Mouse (Mus musculus) limb, embryonic 13.5 days (tissue): Measurements from ENCODE around the gene Slc22a13. TPM values are rescaled to one million over a fixed set of nuclear protein-coding genes. Genes with fewer than 3 reads are reported as not detected.

Source experiments
- ATAC-seq: fragments of 200-750 bp; cut with Nextera tagmentation; 2 replicates; pipeline ENCODE4 v1.8.0; 2017; ENCODE audit warnings: low read depth, moderate number of reproducible peaks, moderate TSS enrichment; ENCODE audit not compliant: low FRiP score
- H3K27ac ChIP-seq: fragments of 300-500 bp; sonication (generic); 2 replicates; pipeline ENCODE4 v1.5.1; 2015; ENCODE audit warnings: inconsistent platforms, mild to moderate bottlenecking, moderate library complexity
- H3K27me3 ChIP-seq: fragments of 300-500 bp; sonication (generic); 2 replicates; pipeline ENCODE4 v1.6.1; 2015; ENCODE audit warnings: mild to moderate bottlenecking, inconsistent platforms
- H3K36me3 ChIP-seq: fragments of 300-500 bp; sonication (generic); 2 replicates; pipeline ENCODE4 v1.6.1; 2015; ENCODE audit warnings: inconsistent platforms, mild to moderate bottlenecking, moderate library complexity
- H3K4me1 ChIP-seq: fragments of 300-500 bp; sonication (generic); 2 replicates; pipeline ENCODE4 v1.6.1; 2015; ENCODE audit warnings: inconsistent platforms
- H3K4me2 ChIP-seq: fragments of 300-500 bp; sonication (generic); replicated peaks from 2 replicates; pipeline ENCODE4 v1.6.1; 2015; ENCODE audit warnings: inconsistent platforms, mild to moderate bottlenecking, moderate library complexity
- H3K4me3 ChIP-seq: fragments of 300-500 bp; sonication (generic); 2 replicates; pipeline ENCODE4 v1.5.1; 2015; ENCODE audit warnings: moderate library complexity, mild to moderate bottlenecking, inconsistent platforms
- H3K9ac ChIP-seq: fragments of 300-500 bp; sonication (generic); 2 replicates; pipeline ENCODE4 v1.6.1; 2015; ENCODE audit warnings: mild to moderate bottlenecking, inconsistent platforms
- H3K9me3 ChIP-seq: fragments of 300-500 bp; sonication (generic); 2 replicates; pipeline ENCODE4 v1.6.1; 2016; ENCODE audit warnings: inconsistent platforms
- WGBS: fragments of 180-500 bp; shearing (Covaris S2); methylation state at CpG from one replicate; pipeline ENCODE4 v1.1.7; 2015; 5-methylcytosine and 5-hydroxymethylcytosine counted together
- polyA plus RNA-seq: library from polyadenylated mRNA; unstranded; fragments of >200 nt; fragmentation: Nextera tagmentation; extraction: Ambion mirVana; gene quantifications from 2 replicates; pipeline ENCODE4 v1.2.1, GENCODE M21; 2015

The Slc22a13 gene
- polyA plus RNA-seq, 1 experiment from 2014 or later = not detected

DNA sequence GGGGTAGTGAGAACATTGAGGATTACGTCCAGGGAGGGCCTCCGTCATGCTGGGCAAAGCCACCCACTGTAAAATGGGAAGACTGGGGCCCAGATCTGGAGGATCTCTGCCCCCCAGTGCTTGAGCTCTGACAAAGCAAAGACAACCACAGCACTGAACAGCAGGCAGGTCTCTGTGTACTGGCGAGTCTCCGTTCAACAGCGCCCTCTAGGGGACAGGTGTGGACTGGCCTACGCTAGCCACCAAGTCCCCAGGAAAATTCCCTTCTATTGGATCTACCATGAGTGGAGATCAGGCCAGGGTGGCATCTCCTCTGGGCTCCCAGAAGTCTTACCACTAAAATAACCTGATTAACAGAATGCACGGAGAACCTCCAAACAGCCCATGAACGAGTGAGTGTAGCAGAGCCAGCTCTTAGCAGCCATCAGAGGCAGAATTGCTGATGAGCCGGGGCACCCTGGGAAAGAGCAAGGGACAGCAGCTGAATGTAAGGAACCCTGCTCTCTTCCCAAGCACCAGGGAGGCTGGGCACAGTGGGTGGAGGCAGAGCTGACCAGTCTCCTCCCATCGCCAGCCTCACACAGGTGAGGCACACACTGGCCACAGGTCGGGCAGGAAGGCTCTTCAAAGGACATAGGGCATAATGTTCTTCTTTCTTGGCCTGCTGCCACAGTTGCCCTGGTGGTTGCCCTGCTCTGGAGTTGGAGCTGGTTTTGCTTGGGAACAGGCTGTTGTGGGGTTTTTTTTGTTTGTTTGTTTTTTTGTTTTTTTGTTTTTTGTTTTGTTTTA, 16.5 kb downstream of the Slc22a13 start:
- Histone ChIP-seq H3K4me2 (no peak overlapping the region), H3K27ac (no peak overlapping the region), H3K4me3 (no peak overlapping the region), H3K27me3 (no peaks in the 10 kb centered on the region), H3K9ac (no peak overlapping the region), H3K36me3 (no peaks in the 10 kb centered on the region), H3K4me1 (no peaks in the 10 kb centered on the region), H3K9me3 (no peaks in the 10 kb centered on the region)
- WGBS = 37% methylated on average over 11 of the region's 11 CpGs
- no peak for ATAC-seq

DNA sequence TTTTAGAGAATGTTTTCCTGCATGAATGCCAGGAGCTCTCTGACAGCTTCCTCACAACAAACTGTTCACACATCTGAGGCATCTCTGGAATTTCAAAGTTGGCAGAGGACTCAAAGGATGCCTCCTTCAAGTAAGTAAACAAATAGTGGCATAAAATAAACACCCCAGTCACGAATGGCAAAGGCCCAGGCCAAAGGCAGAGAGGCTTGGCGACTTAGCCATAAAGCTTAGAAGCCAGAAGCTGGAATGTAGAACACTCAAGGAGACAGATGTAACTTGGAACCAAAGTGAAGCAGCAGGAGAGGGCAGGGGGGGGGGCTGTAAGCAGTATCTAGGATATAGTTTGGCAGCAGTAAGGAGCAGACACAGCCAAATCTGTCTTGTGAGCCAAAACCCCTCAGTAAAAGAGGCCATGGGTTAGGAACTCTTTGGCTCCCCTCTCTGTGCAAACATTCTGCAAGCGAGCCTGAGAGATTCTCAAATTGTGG, 27.6 kb downstream of the Slc22a13 start:
- 26% methylated on average over 3 of the region's 3 CpGs for WGBS
- Histone ChIP-seq H3K4me1 (0 out of 2 replicates have a peak, but pooled peaks cover 6% of the 10 kb centered on the region), H3K4me2 (no peak overlapping the region), H3K4me3 (no peak overlapping the region), H3K36me3 (no peaks in the 10 kb centered on the region), H3K27ac (no peak overlapping the region), H3K27me3 (no peaks in the 10 kb centered on the region), H3K9ac (no peak overlapping the region), H3K9me3 (no peaks in the 10 kb centered on the region)
- ATAC-seq = no peak

DNA sequence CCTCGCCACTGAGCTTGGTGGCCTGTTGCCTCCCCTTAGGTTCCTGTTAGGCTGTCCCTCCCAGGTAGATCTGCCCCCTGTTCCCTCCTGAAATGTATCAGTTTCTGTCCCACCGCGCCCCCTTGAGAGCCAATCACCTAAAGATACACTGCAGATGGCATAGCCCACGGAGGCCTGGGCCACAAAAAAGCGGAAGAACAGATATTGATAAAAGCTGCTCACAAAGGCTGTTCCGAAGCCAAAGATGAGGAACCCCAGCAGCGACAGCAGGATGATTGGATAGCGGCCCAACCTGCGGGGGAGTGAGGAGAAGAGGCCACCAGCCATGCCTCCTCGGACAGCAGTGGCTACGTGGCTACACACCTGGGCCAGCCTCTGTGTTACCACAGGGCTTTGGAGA, 29.6 kb downstream of the Slc22a13 start:
- WGBS = 87% methylated on average over 11 of the region's 11 CpGs
- H3K4me1 ChIP-seq = 0 out of 2 replicates have a peak, but pooled peaks cover 6% of the 10 kb centered on the region
- H3K4me3 ChIP-seq = no peak overlapping the region
- H3K36me3 ChIP-seq = no peaks in the 10 kb centered on the region
- ATAC-seq = no peak
- H3K4me2 ChIP-seq = no peak overlapping the region
- H3K27ac ChIP-seq = no peak overlapping the region
- no peaks in the 10 kb centered on the region for H3K9me3 ChIP-seq
- no peak overlapping the region for H3K9ac ChIP-seq
- no peaks in the 10 kb centered on the region for H3K27me3 ChIP-seq

DNA sequence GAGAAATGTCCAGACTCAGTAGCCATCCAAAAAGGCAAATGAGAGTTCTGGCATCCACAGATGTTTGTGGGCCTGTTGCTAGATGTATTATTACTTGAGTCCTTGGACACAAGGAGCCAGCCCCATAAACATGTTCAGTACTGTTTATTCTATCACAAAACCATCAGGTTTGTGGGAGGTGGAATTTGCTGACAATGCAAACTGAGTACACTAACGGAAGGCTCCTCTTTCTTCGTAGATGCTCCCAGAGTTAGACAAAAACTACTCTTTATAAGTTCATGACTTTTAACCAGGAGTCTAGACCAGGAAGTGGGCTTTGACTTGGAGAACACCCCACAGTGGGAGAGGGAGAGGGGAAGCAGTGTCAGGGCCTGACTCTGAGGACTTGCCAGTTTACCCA, 41.3 kb downstream of the Slc22a13 start:
- Histone ChIP-seq H3K36me3 (no peaks in the 10 kb centered on the region), H3K4me3 (no peak overlapping the region), H3K9ac (no peak overlapping the region), H3K4me1 (no peaks in the 10 kb centered on the region), H3K27ac (no peak overlapping the region), H3K27me3 (no peaks in the 10 kb centered on the region), H3K9me3 (no peaks in the 10 kb centered on the region), H3K4me2 (no peak overlapping the region)
- 93% methylated on average over 2 of the region's 2 CpGs for WGBS
- no peak for ATAC-seq

DNA sequence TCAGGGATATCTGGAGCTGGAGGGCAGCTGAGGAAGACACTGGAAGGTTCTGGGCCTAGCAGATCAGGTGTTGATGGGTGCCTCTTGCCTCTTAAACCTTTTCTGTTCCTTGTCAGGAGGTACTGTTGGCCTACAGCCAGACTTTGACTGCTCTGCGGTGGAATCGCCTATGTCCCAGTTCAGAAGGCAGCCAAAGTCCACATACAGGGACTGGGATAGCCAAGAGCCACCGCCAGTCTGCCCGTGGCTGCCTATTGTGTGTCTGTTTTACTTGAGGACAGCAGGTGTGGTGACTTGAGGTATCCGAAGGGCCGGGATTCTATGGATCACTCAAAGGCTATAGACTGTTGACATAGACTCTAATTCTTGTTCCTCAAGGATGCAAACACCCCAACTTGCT, 43.4 kb downstream of the Slc22a13 start:
- Histone ChIP-seq H3K27me3 (no peaks in the 10 kb centered on the region), H3K27ac (no peak overlapping the region), H3K4me2 (no peak overlapping the region), H3K4me1 (no peaks in the 10 kb centered on the region), H3K9me3 (no peaks in the 10 kb centered on the region), H3K36me3 (no peaks in the 10 kb centered on the region), H3K4me3 (no peak overlapping the region), H3K9ac (no peak overlapping the region)
- WGBS = 93% methylated on average over 6 of the region's 6 CpGs
- no peak for ATAC-seq

DNA sequence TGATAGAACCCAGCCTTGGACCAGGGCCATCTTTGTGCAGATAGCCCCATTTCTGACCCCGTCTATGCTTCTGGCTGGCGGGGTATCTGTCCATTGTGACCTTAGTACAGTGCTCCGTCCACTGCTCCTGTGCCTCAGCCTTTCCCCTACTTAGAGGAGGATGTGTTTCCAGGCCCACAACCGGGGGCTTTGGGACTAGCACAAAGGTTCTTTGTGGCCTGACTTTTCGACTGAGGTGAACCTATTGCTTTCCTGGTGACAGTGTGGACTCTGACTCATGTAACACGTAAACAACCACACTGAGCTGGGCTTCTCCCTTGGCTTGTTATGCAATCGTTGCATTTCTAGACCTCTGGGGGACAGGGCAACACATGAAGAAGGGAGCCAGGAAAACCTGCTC, 44.2 kb downstream of the Slc22a13 start:
- 85% methylated on average over 7 of the region's 7 CpGs for WGBS
- Histone ChIP-seq H3K9ac (no peak overlapping the region), H3K9me3 (no peaks in the 10 kb centered on the region), H3K27me3 (no peaks in the 10 kb centered on the region), H3K4me1 (no peaks in the 10 kb centered on the region), H3K4me2 (no peak overlapping the region), H3K27ac (no peak overlapping the region), H3K36me3 (no peaks in the 10 kb centered on the region), H3K4me3 (no peak overlapping the region)
- ATAC-seq = no peak

DNA sequence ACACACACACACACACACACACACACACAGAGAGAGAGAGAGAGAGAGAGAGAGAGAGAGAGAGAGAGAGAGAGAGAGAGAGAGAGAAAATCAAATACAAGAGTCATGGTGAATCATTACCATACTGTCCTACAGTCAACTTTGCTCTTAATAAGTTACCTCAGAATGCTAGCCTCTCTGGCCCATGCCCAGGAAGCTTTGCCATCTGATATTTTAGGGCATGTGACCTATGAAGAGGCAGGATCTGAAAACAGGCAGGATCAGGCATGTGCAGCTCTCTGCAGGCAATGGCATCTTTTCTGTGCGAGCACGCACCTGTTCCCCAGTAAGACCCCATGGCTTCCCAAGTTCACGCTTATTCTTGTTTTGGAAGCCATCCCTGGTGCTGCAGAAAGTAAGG, 48.2 kb downstream of the Slc22a13 start:
- Histone ChIP-seq H3K9me3 (no peaks in the 10 kb centered on the region), H3K27me3 (peaks cover 24% of the 10 kb centered on the region), H3K4me2 (no peak overlapping the region), H3K4me1 (no peaks in the 10 kb centered on the region), H3K36me3 (no peaks in the 10 kb centered on the region), H3K9ac (no peak overlapping the region), H3K27ac (no peak overlapping the region), H3K4me3 (no peak overlapping the region)
- WGBS = 84% methylated on average over 3 of the region's 3 CpGs
- no peak for ATAC-seq

DNA sequence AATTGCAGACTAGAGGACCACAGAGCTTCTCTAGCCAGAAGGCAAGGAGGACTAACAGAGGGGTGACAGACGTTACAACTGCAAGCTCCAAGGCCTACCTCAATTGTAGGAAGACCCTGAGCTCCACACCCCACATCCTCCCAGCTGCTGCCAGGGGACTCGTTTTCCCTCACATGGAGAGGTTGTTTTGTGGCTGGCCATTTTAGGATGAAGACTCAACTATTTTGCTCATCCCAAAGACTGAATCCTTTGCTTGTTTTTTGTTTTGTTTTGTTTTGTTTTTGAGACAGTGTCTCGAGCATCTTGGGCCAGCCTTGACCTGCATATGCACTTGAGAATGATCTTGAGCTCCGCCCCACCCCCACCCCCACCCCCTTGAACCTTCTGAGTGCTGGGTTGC, 50.0 kb downstream of the Slc22a13 start, which contains the start of gene Gm47289:
Gene Gm47289, plus strand, starts transcription at position 301 of the 400 bp plus-strand sequence.
- ATAC-seq = no peak
- Histone ChIP-seq H3K27ac (no peak within 1 kb of the TSS), H3K4me3 (no peak within 1 kb of the TSS), H3K27me3 (peaks cover 37% of the 10 kb centered on the region), H3K4me2 (no peak within 1 kb of the TSS), H3K4me1 (no peaks in the 10 kb centered on the region), H3K9me3 (no peaks in the 10 kb centered on the region), H3K9ac (no peak within 1 kb of the TSS), H3K36me3 (no peaks in the 10 kb centered on the region)
- WGBS = 48% methylated on average over 4 of the region's 4 CpGs

DNA sequence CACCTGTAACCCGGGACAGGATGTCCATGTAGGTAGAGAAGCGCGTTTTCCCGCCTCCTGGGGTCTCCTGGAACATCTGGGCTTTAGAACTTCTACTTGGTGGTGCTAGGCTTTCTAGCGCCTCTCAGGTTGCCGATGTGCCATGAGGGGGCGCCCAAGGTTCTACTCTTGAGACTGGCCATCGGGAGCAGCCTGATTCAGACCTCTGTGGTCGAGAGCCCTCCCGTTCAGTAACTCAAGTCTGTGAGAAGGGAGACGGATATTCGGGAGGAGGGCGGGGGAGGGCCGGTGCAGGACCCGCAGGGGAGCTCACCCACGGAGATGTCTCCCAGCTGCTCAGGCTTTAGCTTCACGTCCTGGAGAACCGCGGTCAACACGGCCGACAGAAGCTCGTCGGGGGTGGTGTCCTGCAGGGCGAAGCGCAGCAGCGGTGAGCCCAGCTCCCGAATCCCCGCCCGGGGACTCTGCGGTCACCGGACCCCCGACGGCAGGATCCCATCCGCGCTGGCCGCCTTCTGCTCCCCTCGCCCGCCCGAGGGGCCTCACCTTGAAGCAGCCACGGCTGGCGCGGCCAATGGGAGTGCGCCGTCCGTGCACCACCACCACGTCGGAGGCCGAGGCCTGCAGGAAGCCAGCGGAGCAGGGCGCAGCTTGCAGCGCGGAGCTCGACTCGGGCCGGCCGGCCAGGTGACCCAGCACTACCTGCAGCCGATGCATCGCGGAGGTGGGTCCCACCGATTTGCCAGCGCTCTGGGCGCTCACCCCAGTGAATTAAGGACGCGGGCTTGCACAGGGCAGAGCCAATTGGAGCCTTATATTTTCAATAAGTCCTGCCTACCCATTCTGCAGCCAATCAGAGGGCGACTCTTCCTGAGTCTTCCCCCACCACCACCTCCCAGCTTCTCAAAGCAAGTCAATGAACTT, 52.4 kb downstream of the Slc22a13 start, which contains the start of gene Acaa1b:
Gene Acaa1b, minus strand, starts transcription at position 816 of the 924 bp plus-strand sequence.
- peak; percentile 88 for ATAC-seq
- no peaks in the 10 kb centered on the region for H3K9me3 ChIP-seq
- H3K27me3 ChIP-seq = peaks cover 37% of the 10 kb centered on the region
- no peak within 1 kb of the TSS for H3K27ac ChIP-seq
- H3K9ac ChIP-seq = peak within 1 kb of the TSS; percentile 54
- no peaks in the 10 kb centered on the region for H3K36me3 ChIP-seq
- H3K4me2 ChIP-seq = peak within 1 kb of the TSS; percentile 73
- 1% methylated on average over 65 of the region's 65 CpGs for WGBS
- no peaks in the 10 kb centered on the region for H3K4me1 ChIP-seq
- peak within 1 kb of the TSS; percentile 56 for H3K4me3 ChIP-seq

DNA sequence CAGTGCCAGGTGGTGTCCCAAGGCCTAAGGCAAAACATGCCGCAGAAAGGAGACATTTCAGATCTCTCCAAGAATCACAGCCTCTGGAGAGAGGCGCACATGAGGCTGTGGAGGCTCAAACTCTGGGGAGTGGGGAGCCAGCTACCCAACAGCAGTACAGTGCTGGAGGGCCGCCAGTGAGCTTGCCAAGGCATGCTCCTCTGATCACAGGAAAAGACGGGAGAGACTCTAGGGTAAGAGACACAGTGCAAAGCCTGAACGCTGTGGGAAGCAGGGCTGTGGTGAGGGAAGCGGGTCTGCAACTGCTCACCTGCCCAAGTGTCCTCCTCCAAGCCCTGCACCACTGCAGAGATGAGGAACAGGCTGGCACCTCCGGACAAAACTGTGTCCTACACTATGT, 53.1 kb downstream of the Slc22a13 start:
- WGBS = 53% methylated on average over 7 of the region's 7 CpGs
- 0 out of 2 replicates have a peak, but pooled peaks have one; percentile 17 for ATAC-seq
- H3K4me2 ChIP-seq = peak overlapping the region; percentile 73
- H3K4me3 ChIP-seq = peak overlapping the region; percentile 56; the same call in 1 of the 2 replicates
- peak overlapping the region; percentile 45; the same call in 1 of the 2 replicates for H3K9ac ChIP-seq
- no peaks in the 10 kb centered on the region for H3K4me1 ChIP-seq
- no peak overlapping the region for H3K27ac ChIP-seq
- no peaks in the 10 kb centered on the region for H3K36me3 ChIP-seq
- H3K9me3 ChIP-seq = no peaks in the 10 kb centered on the region
- H3K27me3 ChIP-seq = peaks cover 37% of the 10 kb centered on the region

DNA sequence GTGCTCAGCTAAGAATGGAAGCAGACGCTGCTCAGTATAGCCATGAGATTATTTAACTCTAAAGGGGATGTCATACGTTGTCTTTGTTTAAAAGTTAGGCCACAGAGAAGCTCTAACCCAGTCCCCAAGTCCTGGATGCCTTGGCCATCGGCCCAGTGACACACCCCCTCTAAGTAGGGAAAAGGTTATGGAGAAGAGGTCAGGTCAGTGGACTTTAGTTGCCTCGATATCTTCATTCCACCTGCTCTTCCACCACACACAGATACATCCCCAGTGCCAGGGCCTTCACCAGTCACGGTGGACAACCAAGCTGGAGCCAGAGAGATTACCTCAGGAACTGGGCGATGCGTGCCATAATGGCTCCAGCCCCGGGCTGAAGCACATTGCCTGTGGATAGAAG, 53.5 kb downstream of the Slc22a13 start:
- 81% methylated on average over 8 of the region's 8 CpGs for WGBS
- no peak for ATAC-seq
- no peak overlapping the region for H3K4me3 ChIP-seq
- no peaks in the 10 kb centered on the region for H3K9me3 ChIP-seq
- H3K4me2 ChIP-seq = no peak overlapping the region
- no peak overlapping the region for H3K27ac ChIP-seq
- no peaks in the 10 kb centered on the region for H3K4me1 ChIP-seq
- peaks cover 37% of the 10 kb centered on the region for H3K27me3 ChIP-seq
- no peak overlapping the region for H3K9ac ChIP-seq
- H3K36me3 ChIP-seq = no peaks in the 10 kb centered on the region

DNA sequence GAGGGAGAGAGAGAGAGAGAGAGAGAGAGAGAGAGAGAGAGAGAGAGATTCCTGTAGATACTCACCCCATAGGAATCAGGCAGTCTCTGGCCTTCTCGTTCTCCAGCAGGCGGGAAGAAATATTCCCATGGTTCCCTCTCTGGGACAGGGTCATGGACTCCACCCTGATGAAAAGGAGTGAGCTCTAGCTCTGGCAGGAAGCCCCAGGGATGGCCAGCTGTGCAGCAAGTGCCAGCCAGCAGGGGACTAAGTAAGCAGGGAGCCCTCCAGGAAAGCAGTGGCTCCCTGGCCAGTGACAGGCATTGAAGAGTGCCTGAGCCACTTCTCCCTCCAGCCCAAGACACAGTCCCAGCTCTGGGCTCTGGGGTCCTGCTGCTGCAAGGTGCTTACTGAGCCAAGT, 57.1 kb downstream of the Slc22a13 start:
- Histone ChIP-seq H3K27me3 (peaks cover 23% of the 10 kb centered on the region), H3K4me1 (no peaks in the 10 kb centered on the region), H3K27ac (no peak overlapping the region), H3K9ac (no peak overlapping the region), H3K9me3 (no peaks in the 10 kb centered on the region), H3K36me3 (no peaks in the 10 kb centered on the region), H3K4me2 (no peak overlapping the region), H3K4me3 (no peak overlapping the region)
- WGBS = 63% methylated on average over 2 of the region's 2 CpGs
- no peak for ATAC-seq
